Mouse (Mus musculus): ENCODE measurements at regions not wholly inside any gene's neighbourhood (a gene's known extent, or its start where the extent isn't known, plus 50 kb on each side); places are given as distances from the start of the nearest gene placed in this dataset.

- DNase-seq: no peak
These were observed 66.8 kb upstream of the Tpm1 start for GRCm38 (mm10) chr9:67115991-67116390.

GRCm38 (mm10) chr9:67114099-67114498 is 64.9 kb upstream of the Tpm1 start:
- DNase-seq: no peak

GRCm38 (mm10) chr9:67111836-67112584 is 62.8 kb upstream of the Tpm1 start:
- no peak for DNase-seq

DNA sequence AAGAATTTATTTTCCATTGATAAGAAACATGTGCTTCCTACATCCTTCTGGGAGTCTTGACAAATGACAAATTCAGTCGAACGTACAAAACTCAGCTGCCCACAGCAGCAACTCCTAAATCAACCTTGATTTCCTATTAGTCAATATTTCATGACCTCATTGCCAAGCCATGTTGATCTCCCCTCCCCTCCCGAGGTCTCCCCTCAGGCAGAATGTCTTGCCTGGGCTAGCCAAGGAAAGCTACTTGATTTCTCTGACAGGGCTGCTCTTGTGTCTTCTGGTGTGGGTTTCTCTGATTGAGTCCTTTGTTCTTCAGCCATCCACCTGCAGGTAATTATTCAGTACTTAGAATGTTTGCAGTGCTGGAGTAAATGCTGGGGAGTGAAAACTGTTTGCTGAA is 58.7 kb upstream of the Tpm1 start:
- no peak for DNase-seq

DNA sequence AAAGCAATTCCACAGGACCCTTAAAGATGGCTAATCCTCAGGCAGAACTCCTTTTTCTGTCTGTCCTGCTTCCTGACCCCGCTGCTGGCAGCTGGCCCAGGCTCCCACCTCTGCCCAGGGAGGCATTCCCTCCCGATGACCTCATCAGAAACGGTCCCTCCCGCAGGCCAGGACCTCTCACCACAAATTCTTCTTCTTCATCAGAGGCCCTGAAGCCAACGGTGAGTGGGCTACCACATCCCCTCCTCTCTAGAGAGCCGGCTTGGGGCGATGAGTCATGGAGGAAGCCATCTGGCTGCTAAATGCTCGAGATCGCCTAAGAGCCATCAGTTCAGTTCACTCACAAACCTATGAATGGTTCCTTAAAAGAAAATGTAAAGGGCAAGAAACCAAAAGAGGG is 56.7 kb upstream of the Tpm1 start:
- no peak for DNase-seq

GRCm38 (mm10) chr9:67105216-67105615 is 56.0 kb upstream of the Tpm1 start:
- no peak for DNase-seq

- DNase-seq: no peak
These were observed 55.4 kb upstream of the Tpm1 start for GRCm38 (mm10) chr9:67104616-67105015.

- DNase-seq: no peak
These were observed 53.4 kb upstream of the Tpm1 start for GRCm38 (mm10) chr9:67102578-67102977.

- no peak for DNase-seq
These were observed 50.3 kb upstream of the Tpm1 start for GRCm38 (mm10) chr9:67099471-67099870.

All from thymus, postnatal 14 days (tissue).